Mouse (Mus musculus) heart, embryonic 10.5 days (tissue): Measurements from ENCODE around the gene Banf2. TPM values are rescaled to one million over a fixed set of nuclear protein-coding genes. Genes with fewer than 3 reads are reported as not detected.

Experiments used
- DNase-seq: peaks from one replicate; pipeline ENCODE4 v3.0.0-alpha.2; 2017; ENCODE audit warnings: low spot score
- H3K27ac ChIP-seq: fragments of 300-500 bp; sonication (generic); 2 replicates; pipeline ENCODE4 v1.5.1; 2016; ENCODE audit warnings: mild to moderate bottlenecking
- H3K27me3 ChIP-seq: fragments of 300-500 bp; sonication (generic); 2 replicates; pipeline ENCODE4 v1.6.1; 2016; ENCODE audit warnings: mild to moderate bottlenecking; ENCODE audit not compliant: poor library complexity, insufficient read depth, severe bottlenecking
- H3K36me3 ChIP-seq: fragments of 300-500 bp; sonication (generic); 2 replicates; pipeline ENCODE4 v1.6.1; 2016; ENCODE audit warnings: mild to moderate bottlenecking, moderate library complexity
- H3K4me1 ChIP-seq: fragments of 300-500 bp; sonication (generic); 2 replicates; pipeline ENCODE4 v1.6.1; 2016; ENCODE audit warnings: mild to moderate bottlenecking
- H3K4me3 ChIP-seq: fragments of 300-500 bp; sonication (generic); 2 replicates; pipeline ENCODE4 v1.5.1; 2016; ENCODE audit warnings: mild to moderate bottlenecking, moderate library complexity
- H3K9me3 ChIP-seq: fragments of 300-500 bp; sonication (generic); 2 replicates; pipeline ENCODE4 v1.6.1; 2016; ENCODE audit warnings: mild to moderate bottlenecking, moderate library complexity
- WGBS: fragments of 180-500 bp; shearing (Covaris S2); methylation state at CpG from one replicate; pipeline ENCODE4 v1.1.7; 2016; 5-methylcytosine and 5-hydroxymethylcytosine counted together
- polyA plus RNA-seq: library from polyadenylated mRNA; unstranded; fragments of >200 nt; fragmentation: Nextera tagmentation; extraction: Ambion mirVana; gene quantifications from 2 replicates; pipeline ENCODE4 v1.2.1, GENCODE M21; 2016

Gene Banf2
- polyA plus RNA-seq, 1 experiment from 2014 or later: not detected

DNA sequence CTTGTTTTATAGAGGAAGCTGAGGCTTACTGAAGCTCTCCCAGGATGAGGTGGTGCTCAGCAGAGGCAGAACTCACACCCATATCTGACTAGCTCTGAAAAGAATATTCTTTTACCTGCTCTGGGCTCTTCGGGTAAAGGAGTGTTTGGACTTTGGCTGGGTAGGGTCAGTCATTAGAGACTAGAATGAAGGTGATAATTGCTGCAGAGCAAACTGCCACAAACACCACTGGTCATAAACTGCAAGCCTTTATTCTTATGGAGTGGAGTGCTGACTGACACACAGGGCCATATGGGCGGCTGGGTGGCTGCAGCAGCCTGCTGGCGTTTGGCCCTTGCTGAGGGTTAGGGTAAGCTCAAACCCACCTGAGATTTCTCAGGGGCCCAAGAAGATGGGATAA, 46.0 kb downstream of the Banf2 start:
- Histone ChIP-seq H3K4me3 (no peak overlapping the region), H3K36me3 (no peaks in the 10 kb centered on the region), H3K4me1 (peaks cover 7% of the 10 kb centered on the region; the same call in 1 of the 2 replicates), H3K9me3 (no peaks in the 10 kb centered on the region), H3K27me3 (peaks cover 19% of the 10 kb centered on the region), H3K27ac (no peak overlapping the region)
- WGBS: 80% methylated on average over 3 of the region's 3 CpGs
- DNase-seq: no peak

DNA sequence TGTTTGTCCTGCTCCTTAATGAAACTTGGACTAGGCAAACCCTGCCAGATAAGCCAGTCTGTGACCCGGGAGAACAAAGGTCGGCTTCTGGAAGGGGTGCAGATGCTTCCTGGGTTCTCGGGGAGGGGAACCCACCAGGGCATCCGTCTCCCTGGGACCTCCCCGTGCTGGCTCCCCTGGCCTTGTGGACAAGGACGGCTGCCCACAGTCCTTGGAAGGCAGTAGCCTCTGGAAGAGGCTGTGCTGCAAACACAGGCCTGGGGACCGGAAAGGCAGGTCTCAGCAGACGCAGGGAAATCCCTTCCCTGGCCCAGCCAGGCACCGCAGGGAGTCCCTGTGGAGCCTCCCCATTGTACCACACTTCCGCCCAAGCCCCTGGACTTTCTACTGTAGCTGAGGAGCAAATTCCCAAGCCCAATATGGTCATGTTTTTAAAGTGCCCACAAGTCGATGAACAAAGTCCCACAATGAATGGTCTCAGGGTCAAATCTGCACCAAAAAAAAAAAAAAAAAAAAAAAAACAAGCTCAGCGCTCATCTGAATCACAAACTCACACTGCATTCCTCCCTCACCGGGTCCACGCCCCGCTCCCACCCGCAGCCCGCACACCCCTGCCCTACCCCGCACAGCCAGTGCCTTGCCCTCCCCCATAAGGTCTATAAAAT, 53.5 kb downstream of the Banf2 start:
- H3K27ac ChIP-seq: peak overlapping the region; percentile 78
- H3K36me3 ChIP-seq: no peaks in the 10 kb centered on the region
- no peak for DNase-seq
- H3K4me3 ChIP-seq: no peak overlapping the region
- 20% methylated on average over 18 of the region's 18 CpGs for WGBS
- no peaks in the 10 kb centered on the region for H3K9me3 ChIP-seq
- H3K4me1 ChIP-seq: peaks cover 13% of the 10 kb centered on the region
- peaks cover 37% of the 10 kb centered on the region; the same call in 1 of the 2 replicates for H3K27me3 ChIP-seq

DNA sequence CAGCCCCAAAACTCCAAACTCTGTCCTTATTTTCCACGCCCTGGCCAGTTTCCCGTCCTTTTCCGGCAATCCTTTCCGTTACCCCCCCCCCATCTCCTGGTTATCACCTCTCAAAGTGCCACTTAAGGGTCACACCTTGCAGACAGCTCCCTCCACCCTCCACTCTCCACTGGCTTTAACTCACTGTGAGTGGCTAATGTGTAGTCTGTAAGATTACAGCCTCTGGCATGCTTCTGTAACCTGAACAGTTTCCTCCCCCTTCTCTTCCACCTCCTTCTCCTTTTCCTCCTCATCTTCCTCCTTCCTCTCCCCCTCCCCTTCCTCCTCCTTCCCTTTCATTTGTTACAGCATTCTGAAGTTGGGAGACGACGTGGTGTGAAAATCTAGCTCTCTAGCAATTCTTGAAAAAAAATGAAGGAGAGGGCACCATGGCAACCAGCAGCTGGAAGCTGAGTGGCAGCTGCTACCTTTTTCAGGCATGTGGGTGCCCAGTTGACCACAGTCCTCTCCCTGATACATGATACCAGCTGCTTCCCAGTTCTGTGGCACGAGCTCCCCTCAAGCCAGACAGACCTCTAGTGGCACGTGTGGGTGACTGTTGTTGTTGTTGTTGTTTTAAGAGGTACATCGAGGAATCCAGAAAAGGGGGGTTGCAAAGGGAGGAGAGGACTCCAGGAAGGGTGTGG, 55.2 kb downstream of the Banf2 start:
- H3K4me3 ChIP-seq: no peak overlapping the region
- WGBS: 36% methylated on average over 9 of the region's 9 CpGs

DNA sequence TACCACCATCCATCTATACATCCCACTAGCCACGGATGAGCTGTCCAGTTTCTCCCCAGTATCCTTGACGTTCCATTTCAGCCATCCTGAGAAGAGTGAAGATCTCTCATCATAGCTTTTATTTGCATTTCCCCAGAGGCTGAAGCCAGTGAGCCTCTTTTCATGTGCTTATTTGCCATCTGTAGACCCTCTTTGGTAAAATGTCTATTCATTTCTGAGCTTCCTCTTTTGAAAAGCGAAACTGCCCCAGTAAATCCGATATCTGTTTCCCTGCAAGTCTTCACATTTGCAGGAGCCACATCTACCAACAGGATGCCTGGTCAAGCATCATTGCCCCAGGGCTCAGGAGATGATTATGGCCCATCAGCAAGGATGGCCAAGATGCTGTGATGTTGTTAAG, 59.9 kb downstream of the Banf2 start:
- DNase-seq: no peak
- H3K4me1 ChIP-seq: peaks cover 6% of the 10 kb centered on the region
- 84% methylated on average over 4 of the region's 4 CpGs for WGBS
- peaks cover 33% of the 10 kb centered on the region; the same call in 1 of the 2 replicates for H3K27me3 ChIP-seq
- no peak overlapping the region for H3K27ac ChIP-seq
- H3K36me3 ChIP-seq: no peaks in the 10 kb centered on the region
- H3K4me3 ChIP-seq: no peak overlapping the region
- H3K9me3 ChIP-seq: no peaks in the 10 kb centered on the region

More for the DNA sequence above, 55.2 kb downstream of the Banf2 start:
- Histone ChIP-seq H3K9me3 (no peaks in the 10 kb centered on the region), H3K27ac (0 out of 2 replicates have a peak overlapping the region, but pooled peaks have one; percentile 29), H3K36me3 (no peaks in the 10 kb centered on the region), H3K4me1 (peaks cover 11% of the 10 kb centered on the region), H3K27me3 (peaks cover 48% of the 10 kb centered on the region; the same call in 1 of the 2 replicates)
- DNase-seq: no peak

DNA sequence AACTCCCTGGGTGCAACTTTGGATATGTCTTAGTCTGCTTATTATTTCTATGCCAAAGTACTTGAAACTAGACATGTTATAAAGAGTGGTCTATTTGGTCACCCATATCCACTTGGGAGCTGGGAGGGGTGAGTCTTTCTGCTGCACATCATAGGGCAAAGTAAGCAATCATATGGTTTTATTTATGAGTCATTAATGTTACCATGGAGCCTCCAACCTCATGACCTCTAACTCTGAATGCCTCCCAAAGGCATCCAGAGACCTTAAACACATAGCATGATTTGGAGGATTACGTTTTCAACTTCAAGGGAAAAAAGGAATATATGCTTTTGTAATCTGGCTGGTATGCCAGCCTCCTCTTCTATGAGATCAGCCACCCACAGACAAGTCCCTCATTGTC, 61.9 kb downstream of the Banf2 start:
- no peak overlapping the region for H3K4me3 ChIP-seq
- H3K36me3 ChIP-seq: no peaks in the 10 kb centered on the region
- no peaks in the 10 kb centered on the region for H3K4me1 ChIP-seq
- no peaks in the 10 kb centered on the region for H3K9me3 ChIP-seq
- peaks cover 28% of the 10 kb centered on the region; the same call in 1 of the 2 replicates for H3K27me3 ChIP-seq
- WGBS: 74% methylated on average over 1 of the region's 1 CpGs
- H3K27ac ChIP-seq: no peak overlapping the region
- no peak for DNase-seq

DNA sequence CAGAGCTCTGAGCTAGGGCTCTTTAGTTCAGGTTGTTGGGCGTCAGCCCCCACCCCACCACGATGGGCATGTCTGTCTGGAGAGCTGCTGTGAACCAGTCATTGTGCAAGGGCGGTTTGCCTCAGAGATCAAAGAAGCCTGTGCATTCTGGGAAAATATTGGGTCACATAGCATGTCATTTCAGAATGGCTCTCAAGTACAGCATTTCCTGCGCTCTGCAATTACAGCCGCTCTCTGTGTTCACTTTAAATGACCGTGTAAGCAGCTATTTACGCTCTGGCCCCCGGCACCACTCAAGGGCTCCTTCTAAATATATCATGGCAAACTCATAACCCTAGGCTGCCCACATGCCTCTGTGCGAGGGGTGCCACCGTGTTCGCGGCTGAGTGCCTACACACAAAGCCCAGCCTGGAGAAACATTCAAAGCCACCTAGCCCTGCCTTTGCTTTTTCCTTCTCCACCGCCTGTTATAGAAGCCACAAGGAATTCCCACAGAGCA, 68.7 kb downstream of the Banf2 start:
- no peaks in the 10 kb centered on the region for H3K36me3 ChIP-seq
- H3K4me3 ChIP-seq: no peak overlapping the region
- peaks cover 48% of the 10 kb centered on the region for H3K27me3 ChIP-seq
- H3K27ac ChIP-seq: no peak overlapping the region
- WGBS: 73% methylated on average over 13 of the region's 13 CpGs
- no peaks in the 10 kb centered on the region; the same call in 1 of the 2 replicates for H3K9me3 ChIP-seq
- H3K4me1 ChIP-seq: peaks cover 6% of the 10 kb centered on the region
- DNase-seq: no peak

DNA sequence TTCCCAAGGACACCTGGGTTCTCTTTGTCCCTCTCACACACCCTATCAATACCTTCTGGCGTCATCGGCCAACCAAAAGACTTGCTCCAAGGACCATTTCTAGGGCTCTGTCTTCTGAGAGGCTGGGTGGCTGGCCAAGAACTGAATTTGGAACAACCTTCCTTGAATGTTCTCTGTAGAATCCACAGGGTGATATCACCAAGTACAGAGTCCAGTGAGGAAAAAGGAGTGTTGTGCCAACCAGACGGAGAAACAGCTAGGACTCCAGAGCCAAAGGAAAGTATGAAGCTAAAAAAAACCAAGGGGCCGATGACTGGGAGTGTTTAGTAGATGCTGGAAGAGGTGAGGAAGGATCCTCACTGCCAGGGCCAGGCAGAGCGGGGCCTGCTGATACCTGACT, 74.5 kb downstream of the Banf2 start:
- Histone ChIP-seq H3K4me3 (no peak overlapping the region), H3K27ac (no peak overlapping the region), H3K36me3 (no peaks in the 10 kb centered on the region), H3K4me1 (peaks cover 30% of the 10 kb centered on the region), H3K27me3 (peaks cover 72% of the 10 kb centered on the region), H3K9me3 (no peaks in the 10 kb centered on the region)
- WGBS: 58% methylated on average over 5 of the region's 5 CpGs
- no peak for DNase-seq

DNA sequence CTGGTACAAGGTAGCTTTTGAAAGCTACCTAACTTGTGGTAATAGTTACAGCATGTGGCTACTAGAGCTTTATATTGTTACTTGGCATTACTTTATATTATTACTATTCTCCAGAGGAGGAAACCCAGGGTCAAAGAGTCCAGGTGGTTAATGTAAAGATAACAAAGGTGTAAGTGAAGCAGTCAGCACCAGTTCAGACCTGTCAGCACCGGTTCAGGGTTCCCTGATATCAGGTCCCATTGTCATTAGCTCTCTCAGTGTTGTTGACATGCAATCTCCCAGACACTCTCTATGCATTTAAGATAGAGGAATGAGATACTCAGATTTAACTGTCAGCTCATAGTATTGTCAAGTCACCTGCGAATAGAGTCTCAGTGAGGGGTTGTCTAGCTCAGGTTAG, 75.0 kb downstream of the Banf2 start:
- Histone ChIP-seq H3K36me3 (no peaks in the 10 kb centered on the region), H3K9me3 (no peaks in the 10 kb centered on the region), H3K4me3 (no peak overlapping the region), H3K4me1 (peaks cover 31% of the 10 kb centered on the region), H3K27me3 (peaks cover 69% of the 10 kb centered on the region), H3K27ac (no peak overlapping the region)
- 40% methylated on average over 2 of the region's 2 CpGs for WGBS
- DNase-seq: no peak

DNA sequence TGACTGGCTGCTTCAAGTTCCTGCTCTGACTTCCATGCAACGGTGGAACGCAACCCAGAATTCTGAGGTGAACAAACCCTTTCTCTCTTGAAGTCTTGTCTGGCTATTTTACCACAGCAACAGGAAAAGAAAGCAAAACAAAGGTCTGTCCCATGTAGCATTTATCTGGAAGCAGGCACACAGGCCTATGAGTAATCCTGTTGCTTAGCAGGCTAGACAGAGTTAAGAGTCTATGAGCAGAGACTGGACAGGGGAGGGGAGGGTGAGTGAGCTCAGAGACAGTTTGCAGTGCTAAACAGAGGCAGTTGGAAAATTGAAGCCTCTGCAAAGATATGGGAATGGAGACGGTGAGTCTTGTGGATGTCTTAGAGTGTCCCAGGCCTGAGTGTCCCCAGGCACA, 75.5 kb downstream of the Banf2 start:
- no peaks in the 10 kb centered on the region for H3K36me3 ChIP-seq
- 47% methylated on average over 3 of the region's 3 CpGs for WGBS
- peaks cover 67% of the 10 kb centered on the region for H3K27me3 ChIP-seq
- H3K4me3 ChIP-seq: no peak overlapping the region
- H3K27ac ChIP-seq: no peak overlapping the region
- peaks cover 31% of the 10 kb centered on the region for H3K4me1 ChIP-seq
- DNase-seq: no peak
- no peaks in the 10 kb centered on the region for H3K9me3 ChIP-seq

DNA sequence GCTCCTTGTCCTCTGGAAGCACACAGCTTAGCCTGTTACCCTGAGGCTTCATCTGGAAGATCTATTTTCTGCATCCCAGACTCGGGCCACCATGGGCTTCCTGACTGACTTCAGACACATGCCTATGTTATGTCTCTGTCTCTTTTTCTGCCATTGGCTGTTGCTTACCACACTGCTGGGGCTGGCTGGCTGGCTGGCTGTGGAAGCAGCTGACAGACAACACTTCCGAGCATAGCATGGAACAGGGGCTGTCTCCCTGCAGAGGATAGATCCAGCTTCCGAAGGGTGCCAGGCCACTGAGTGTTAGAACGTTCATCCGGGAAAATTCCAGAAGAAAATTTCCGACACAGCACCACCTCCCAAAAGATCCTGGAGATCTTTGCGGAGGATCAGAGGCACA, 79.1 kb downstream of the Banf2 start:
- whole genome bisulfite sequencing: 56% methylated on average over 7 of the region's 7 CpGs
- DNase-seq: no peak
- H3K9me3 ChIP-seq: no peaks in the 10 kb centered on the region

DNA sequence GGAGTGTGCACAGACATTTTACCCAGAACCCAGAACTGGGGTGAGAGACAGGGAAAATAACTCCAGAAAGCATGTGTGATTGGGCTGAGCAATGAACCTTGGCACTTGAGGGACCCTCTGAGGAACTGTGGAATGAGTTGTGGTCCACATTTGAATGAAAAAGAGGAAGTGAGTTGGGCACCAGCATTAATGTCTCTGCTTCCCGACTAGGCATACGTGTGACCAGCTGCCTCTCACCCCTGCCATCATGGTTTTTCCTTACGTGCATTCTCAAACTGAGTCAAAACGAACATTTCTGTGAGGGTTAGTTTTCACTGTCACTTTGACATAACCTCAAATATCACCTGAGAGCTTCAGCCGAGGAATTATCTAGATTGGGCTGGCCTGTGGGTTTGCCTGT, 79.8 kb downstream of the Banf2 start:
- 73% methylated on average over 5 of the region's 5 CpGs for WGBS
- Histone ChIP-seq H3K9me3 (no peaks in the 10 kb centered on the region), H3K27me3 (peaks cover 56% of the 10 kb centered on the region), H3K36me3 (no peaks in the 10 kb centered on the region), H3K27ac (no peak overlapping the region), H3K4me3 (no peak overlapping the region), H3K4me1 (peaks cover 26% of the 10 kb centered on the region)
- no peak for DNase-seq

More for the DNA sequence above, 79.1 kb downstream of the Banf2 start:
- H3K27me3 ChIP-seq: peaks cover 62% of the 10 kb centered on the region
- no peak overlapping the region for H3K4me3 ChIP-seq
- H3K4me1 ChIP-seq: peaks cover 31% of the 10 kb centered on the region
- H3K27ac ChIP-seq: peak overlapping the region; percentile 13; the same call in 1 of the 2 replicates
- no peaks in the 10 kb centered on the region for H3K36me3 ChIP-seq

DNA sequence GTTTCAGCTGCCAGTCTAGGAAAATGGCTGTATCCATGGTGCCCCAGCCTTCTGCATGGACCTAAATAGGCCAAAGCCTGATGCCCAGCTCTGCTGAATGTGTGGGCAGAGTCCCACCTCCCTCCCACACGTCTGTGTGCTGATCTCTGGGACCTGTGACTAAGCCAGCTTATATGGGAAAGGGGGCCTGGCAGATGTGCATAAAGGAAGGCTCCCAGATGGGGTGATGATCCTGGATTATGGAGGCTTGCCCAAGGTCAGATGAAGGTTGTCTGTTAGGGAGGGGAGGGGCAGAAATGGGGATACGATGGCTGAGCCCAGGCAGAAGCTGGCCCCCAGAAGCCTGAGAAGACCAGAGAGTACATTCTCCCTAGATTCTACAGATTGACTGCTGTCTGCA, 85.2 kb downstream of the Banf2 start:
- Histone ChIP-seq H3K27ac (no peak overlapping the region), H3K36me3 (no peaks in the 10 kb centered on the region), H3K27me3 (peaks cover 27% of the 10 kb centered on the region), H3K4me3 (no peak overlapping the region), H3K9me3 (no peaks in the 10 kb centered on the region), H3K4me1 (no peaks in the 10 kb centered on the region)
- no peak for DNase-seq
- 63% methylated on average over 2 of the region's 2 CpGs for WGBS

DNA sequence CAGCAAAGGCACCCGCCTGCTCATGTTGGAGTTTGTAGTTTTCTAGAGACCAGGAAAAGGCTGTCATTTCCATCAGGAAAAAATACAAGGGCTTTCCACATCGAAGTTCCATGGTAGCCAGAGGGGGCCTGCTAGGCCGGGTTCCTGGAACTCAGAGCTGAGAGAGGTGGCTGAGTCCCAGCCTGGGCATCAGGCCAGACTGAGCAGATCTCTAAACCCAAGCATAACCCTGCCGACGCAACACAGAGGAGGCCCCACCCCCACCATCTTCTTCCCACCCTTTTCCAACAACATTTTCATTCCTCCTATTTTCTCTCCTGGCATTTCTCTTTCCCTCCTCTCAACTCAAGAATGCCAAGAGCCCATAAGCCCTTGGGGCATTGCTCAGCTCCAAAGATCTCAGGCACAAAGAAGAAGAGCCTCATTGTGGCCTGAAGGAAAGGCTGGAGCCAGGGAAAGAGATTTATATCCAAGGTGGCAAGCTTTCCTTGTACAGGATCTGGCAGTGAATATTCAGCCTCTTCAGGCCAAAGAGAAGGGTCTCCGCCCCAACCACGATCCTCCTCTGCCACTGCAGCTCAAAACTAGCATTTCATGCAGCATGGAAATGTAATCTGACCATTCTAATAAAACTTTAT, 87.4 kb downstream of the Banf2 start:
- H3K9me3 ChIP-seq: no peaks in the 10 kb centered on the region
- no peak overlapping the region for H3K4me3 ChIP-seq
- H3K27me3 ChIP-seq: peaks cover 16% of the 10 kb centered on the region
- no peaks in the 10 kb centered on the region for H3K36me3 ChIP-seq
- no peaks in the 10 kb centered on the region for H3K4me1 ChIP-seq
- 80% methylated on average over 7 of the region's 7 CpGs for WGBS
- no peak for DNase-seq
- H3K27ac ChIP-seq: no peak overlapping the region
